Mouse (Mus musculus) embryonic facial prominence, embryonic 11.5 days (tissue): ENCODE data around the gene Olfr655. TPM values are rescaled to one million over a fixed set of nuclear protein-coding genes. Genes with fewer than 3 reads are reported as not detected.

ENCODE experiments used
- ATAC-seq: fragments of 200-750 bp; cut with Nextera tagmentation; replicated peaks from 2 replicates; pipeline ENCODE4 v1.8.0; 2017; ENCODE audit warnings: low read depth; ENCODE audit not compliant: insufficient number of reproducible peaks, low FRiP score, low TSS enrichment
- DNase-seq: peaks from one replicate; pipeline ENCODE4 v3.0.0-alpha.2; 2015; ENCODE audit warnings: low spot score
- H3K27ac ChIP-seq: fragments of 300-500 bp; sonication (generic); replicated peaks from 2 replicates; pipeline ENCODE4 v1.5.1; 2014; ENCODE audit warnings: mild to moderate bottlenecking, low read depth, low read length, control low read depth
- H3K27me3 ChIP-seq: fragments of 300-500 bp; sonication (generic); 2 replicates; pipeline ENCODE4 v1.6.1; 2014; ENCODE audit warnings: mild to moderate bottlenecking, low read length, moderate library complexity, mixed read lengths; ENCODE audit not compliant: control insufficient read depth, insufficient read depth
- H3K36me3 ChIP-seq: fragments of 300-500 bp; sonication (generic); replicated peaks from 2 replicates; pipeline ENCODE4 v1.6.1; 2014; ENCODE audit warnings: low read depth, mild to moderate bottlenecking, low read length, moderate library complexity, mixed read lengths; ENCODE audit not compliant: control insufficient read depth, insufficient read depth
- H3K4me1 ChIP-seq: fragments of 300-500 bp; sonication (generic); 2 replicates; pipeline ENCODE4 v1.6.1; 2014; ENCODE audit warnings: low read length, mixed read lengths; ENCODE audit not compliant: control insufficient read depth, insufficient read depth
- H3K4me2 ChIP-seq: fragments of 300-500 bp; sonication (generic); 2 replicates; pipeline ENCODE4 v1.6.1; 2014; ENCODE audit warnings: low read depth, mild to moderate bottlenecking, control low read depth, low read length, moderate library complexity
- H3K4me3 ChIP-seq: fragments of 300-500 bp; sonication (generic); 2 replicates; pipeline ENCODE4 v1.5.1; 2014; ENCODE audit warnings: low read depth, low read length, control low read depth
- H3K9ac ChIP-seq: fragments of 300-500 bp; sonication (generic); replicated peaks from 2 replicates; pipeline ENCODE4 v1.6.1; 2014; ENCODE audit warnings: mild to moderate bottlenecking, control low read depth, low read length
- H3K9me3 ChIP-seq: fragments of 300-500 bp; sonication (generic); replicated peaks from 2 replicates; pipeline ENCODE4 v1.6.1; 2016; ENCODE audit warnings: mild to moderate bottlenecking, low read length, inconsistent platforms, mixed read lengths; ENCODE audit not compliant: control insufficient read depth
- WGBS: fragments of 180-500 bp; shearing (Covaris S2); extraction: QIAGEN DNeasy Blood & Tissue Kit; methylation state at CpG from one replicate; pipeline ENCODE4 v1.1.7; 2014; 5-methylcytosine and 5-hydroxymethylcytosine counted together
- polyA plus RNA-seq: library from polyadenylated mRNA; unstranded; fragments of >200 nt; fragmentation: Nextera tagmentation; extraction: Ambion mirVana; gene quantifications from 2 replicates; pipeline ENCODE4 v1.2.1, GENCODE M21; 2014

The Olfr655 gene
- polyA plus RNA-seq, 1 experiment from 2014 or later: not detected

DNA sequence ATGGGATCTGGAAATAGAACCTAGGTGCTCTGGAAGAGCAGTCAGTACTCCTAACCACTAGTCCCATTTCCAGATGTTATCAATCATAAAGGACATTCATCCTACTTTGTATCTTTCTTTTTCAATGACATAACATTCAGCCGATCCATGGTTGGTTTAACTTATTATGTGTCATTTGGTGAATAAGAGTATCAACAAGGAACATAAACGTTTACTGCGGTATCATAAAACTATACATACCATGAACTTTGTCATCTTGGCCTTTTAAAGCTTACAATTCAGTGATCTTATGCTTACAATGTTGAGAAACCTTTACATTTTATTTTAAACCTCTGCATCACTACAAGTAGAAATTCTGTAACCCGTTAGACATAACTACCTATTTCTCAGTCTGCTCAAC is 20.1 kb downstream of the Olfr655 start:
- WGBS: 88% methylated on average over 4 of the region's 4 CpGs
- no peak for ATAC-seq
- no peak overlapping the region for H3K27ac ChIP-seq

DNA sequence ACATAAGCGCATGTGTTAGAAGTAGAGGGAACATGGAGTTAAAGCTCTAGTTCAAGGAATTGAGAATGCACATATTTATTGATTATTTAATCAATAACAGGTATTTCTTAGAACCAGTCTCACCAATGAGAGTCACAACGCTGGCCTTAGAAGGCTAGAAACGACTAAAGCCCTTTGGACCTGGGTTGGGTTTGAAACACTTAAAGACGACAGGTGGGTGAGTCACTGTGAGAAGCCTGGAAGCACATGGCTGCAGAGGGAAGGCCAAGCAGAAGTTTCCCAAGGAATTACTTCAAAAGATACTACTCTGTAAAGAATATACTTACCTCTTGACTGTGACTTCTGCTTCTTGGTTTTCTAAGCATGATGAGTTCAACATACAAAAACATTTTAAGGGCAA is 20.7 kb downstream of the Olfr655 start:
- Histone ChIP-seq H3K9ac (no peak overlapping the region), H3K36me3 (no peaks in the 10 kb centered on the region), H3K27me3 (no peaks in the 10 kb centered on the region), H3K9me3 (no peaks in the 10 kb centered on the region), H3K4me3 (no peak overlapping the region), H3K27ac (no peak overlapping the region), H3K4me1 (no peaks in the 10 kb centered on the region), H3K4me2 (no peak overlapping the region)
- no peak for ATAC-seq
- 91% methylated on average over 4 of the region's 4 CpGs for WGBS
- no peak for DNase-seq

More for the DNA sequence above, 20.1 kb downstream of the Olfr655 start:
- Histone ChIP-seq H3K9ac (no peak overlapping the region), H3K36me3 (no peaks in the 10 kb centered on the region), H3K4me1 (no peaks in the 10 kb centered on the region), H3K4me3 (no peak overlapping the region), H3K27me3 (no peaks in the 10 kb centered on the region), H3K4me2 (no peak overlapping the region), H3K9me3 (no peaks in the 10 kb centered on the region)
- no peak for DNase-seq

DNA sequence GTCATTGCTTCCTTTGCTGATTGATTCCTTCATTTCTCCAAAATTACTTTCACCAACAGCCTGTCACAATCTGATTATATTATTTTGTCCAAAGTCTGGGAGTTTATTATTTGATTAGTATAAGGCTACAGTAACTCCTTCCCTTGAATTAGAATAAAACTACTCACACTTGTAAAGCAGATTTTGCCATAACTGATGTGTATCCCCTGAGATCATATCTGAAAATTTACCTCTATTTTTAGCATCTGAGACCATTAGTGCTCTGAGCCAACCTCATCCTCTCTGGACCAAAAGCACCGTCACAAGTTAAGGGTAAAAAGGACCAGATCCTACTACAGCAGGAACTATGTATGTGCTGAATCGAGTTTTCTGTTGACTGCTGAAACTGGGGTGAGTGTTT is 24.6 kb downstream of the Olfr655 start, which contains the start of gene Olfr653:
Gene Olfr653 (plus strand): TSS at position 301 of the 400 bp plus-strand sequence.
- Histone ChIP-seq H3K4me2 (no peak within 1 kb of the TSS), H3K4me1 (no peaks in the 10 kb centered on the region), H3K9ac (no peak within 1 kb of the TSS), H3K36me3 (no peaks in the 10 kb centered on the region), H3K9me3 (no peaks in the 10 kb centered on the region), H3K27ac (no peak within 1 kb of the TSS), H3K27me3 (no peaks in the 10 kb centered on the region), H3K4me3 (no peak within 1 kb of the TSS)
- no peak for ATAC-seq
- DNase-seq: no peak
- WGBS: 76% methylated on average over 2 of the region's 2 CpGs

DNA sequence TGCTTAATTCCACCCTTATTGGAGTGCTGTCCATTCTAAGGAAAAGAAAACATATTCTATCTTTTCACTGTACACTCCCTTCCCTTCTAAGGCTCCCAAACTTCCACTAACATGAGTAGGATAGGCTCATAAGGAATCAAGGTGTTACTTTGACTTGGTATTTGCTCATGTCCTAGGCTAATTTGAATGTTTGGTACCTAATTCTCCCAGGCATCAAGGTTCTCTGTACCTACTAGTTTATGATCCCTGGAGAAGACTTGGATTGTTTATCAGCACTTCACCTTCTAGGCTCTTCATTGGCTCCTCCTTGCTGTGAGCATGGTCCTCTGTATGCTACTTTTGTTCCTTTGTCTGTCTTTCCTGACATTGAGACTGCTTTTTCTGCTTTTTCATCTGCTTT is 41.0 kb downstream of the Olfr655 start, which contains the start of gene Olfr652:
Gene Olfr652 (plus strand): TSS at position 301 of the 400 bp plus-strand sequence.
- Histone ChIP-seq H3K4me1 (no peaks in the 10 kb centered on the region), H3K27ac (no peak within 1 kb of the TSS), H3K27me3 (no peaks in the 10 kb centered on the region), H3K36me3 (no peaks in the 10 kb centered on the region), H3K9me3 (no peaks in the 10 kb centered on the region), H3K4me2 (no peak within 1 kb of the TSS), H3K4me3 (no peak within 1 kb of the TSS), H3K9ac (no peak within 1 kb of the TSS)
- ATAC-seq: no peak
- no peak for DNase-seq

DNA sequence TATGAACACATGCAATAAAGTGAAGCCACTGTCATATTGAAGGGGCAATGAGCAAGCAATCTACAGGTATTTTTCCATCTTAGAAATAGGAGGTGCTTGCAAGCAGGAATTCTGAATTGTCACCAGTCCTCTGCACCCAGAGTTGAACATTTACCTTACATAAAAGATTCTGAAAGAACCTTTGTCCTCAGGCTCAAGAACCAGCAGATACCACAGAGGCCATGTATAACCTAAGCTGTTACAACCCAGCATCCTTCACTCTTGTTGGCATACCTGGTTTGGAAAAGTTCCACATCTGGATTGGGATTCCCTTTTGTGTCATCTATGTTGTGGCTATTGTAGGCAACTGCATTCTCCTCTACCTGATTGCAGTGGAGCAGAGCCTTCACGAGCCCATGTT is 48.9 kb downstream of the Olfr655 start:
- WGBS: 58% methylated on average over 1 of the region's 1 CpGs
- ATAC-seq: no peak
- H3K4me3 ChIP-seq: no peak overlapping the region

DNA sequence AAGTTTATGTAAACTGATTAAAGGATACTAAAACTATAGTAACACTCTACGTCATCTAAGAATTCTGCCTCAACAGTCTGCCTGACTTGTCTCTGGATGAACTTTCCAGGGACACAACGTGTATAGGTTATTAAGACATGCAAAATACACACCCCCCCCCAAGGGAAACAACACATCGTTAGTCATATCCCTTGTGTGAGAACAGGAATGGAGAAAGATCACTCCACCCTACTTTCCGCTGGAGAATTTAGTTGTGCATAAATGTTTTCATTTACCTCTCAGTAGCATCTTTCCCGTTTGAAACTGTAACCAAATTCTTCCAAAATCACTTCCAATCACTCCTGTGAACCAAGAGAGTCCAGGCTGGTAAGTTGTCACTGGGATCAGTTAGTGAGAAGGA is 51.7 kb downstream of the Olfr655 start, which contains the start of gene Olfr651:
Gene Olfr651 (plus strand): TSS at position 301 of the 400 bp plus-strand sequence.
- H3K36me3 ChIP-seq: no peaks in the 10 kb centered on the region
- no peak within 1 kb of the TSS for H3K9ac ChIP-seq
- no peak for ATAC-seq
- no peaks in the 10 kb centered on the region for H3K27me3 ChIP-seq
- no peak for DNase-seq
- H3K4me2 ChIP-seq: no peak within 1 kb of the TSS
- no peak within 1 kb of the TSS for H3K4me3 ChIP-seq
- WGBS: 76% methylated on average over 5 of the region's 5 CpGs
- H3K27ac ChIP-seq: no peak within 1 kb of the TSS
- H3K9me3 ChIP-seq: no peaks in the 10 kb centered on the region
- no peaks in the 10 kb centered on the region for H3K4me1 ChIP-seq

More for the DNA sequence above, 48.9 kb downstream of the Olfr655 start:
- Histone ChIP-seq H3K9me3 (no peaks in the 10 kb centered on the region), H3K4me2 (no peak overlapping the region), H3K4me1 (no peaks in the 10 kb centered on the region), H3K27ac (no peak overlapping the region), H3K27me3 (no peaks in the 10 kb centered on the region), H3K9ac (no peak overlapping the region), H3K36me3 (no peaks in the 10 kb centered on the region)
- DNase-seq: no peak

Other genes starting within 250 kb of the Olfr655 start
- gene Trim12c, start 248.4 kb downstream of the Olfr655 start, polyA plus RNA-seq: 1.0 and 1.2 TPM in 2 replicates
- gene Trim30b, start 231.9 kb downstream of the Olfr655 start, polyA plus RNA-seq: not detected in 2 replicates
- gene Trim30c, start 200.9 kb downstream of the Olfr655 start, polyA plus RNA-seq: not detected in 2 replicates
- 0.50 and 1.3 TPM in 2 replicates for gene Trim30a, start 136.6 kb downstream of the Olfr655 start, polyA plus RNA-seq
- gene Trim30d, start 93.9 kb downstream of the Olfr655 start, polyA plus RNA-seq: 0.25 and 0.31 TPM in 2 replicates
- not detected in 2 replicates for gene Olfr651, start 51.6 kb downstream of the Olfr655 start, polyA plus RNA-seq
- gene Olfr652, start 40.9 kb downstream of the Olfr655 start, polyA plus RNA-seq: not detected in 2 replicates
- not detected in 2 replicates for gene Olfr653, start 24.5 kb downstream of the Olfr655 start, polyA plus RNA-seq
- not detected in 2 replicates for gene Olfr654, start 14.8 kb downstream of the Olfr655 start, polyA plus RNA-seq
- gene Olfr656, start 12.2 kb upstream of the Olfr655 start, polyA plus RNA-seq: not detected in 2 replicates
- gene Olfr657, start 23.0 kb upstream of the Olfr655 start, polyA plus RNA-seq: not detected in 2 replicates
- not detected in 2 replicates for gene Olfr658, start 45.5 kb upstream of the Olfr655 start, polyA plus RNA-seq
- gene Olfr659, start 65.0 kb upstream of the Olfr655 start, polyA plus RNA-seq: not detected in 2 replicates
- gene Olfr661, start 84.7 kb upstream of the Olfr655 start, polyA plus RNA-seq: not detected in 2 replicates
- not detected in 2 replicates for gene Usp17le, start 175.7 kb upstream of the Olfr655 start, polyA plus RNA-seq
- not detected in 2 replicates for gene Usp17lb, start 240.8 kb upstream of the Olfr655 start, polyA plus RNA-seq